Mouse (Mus musculus) kidney, adult 9 months (tissue): ENCODE measurements at regions not wholly inside any gene's neighbourhood (a gene's known extent, or its start where the extent isn't known, plus 50 kb on each side); places are given as distances from the start of the nearest gene placed in this dataset.
A peak's percentile ranks its signal among the peaks of the same experiment; 100 is the strongest.
"Not testable (repeated sequence)": the region's sequence is repeated elsewhere in the genome, so short reads cannot be mapped to it uniquely, and the experiment has no call there.

Experiments
- DNase-seq: peaks from one replicate; pipeline ENCODE4 v3.0.0; 2022

DNA sequence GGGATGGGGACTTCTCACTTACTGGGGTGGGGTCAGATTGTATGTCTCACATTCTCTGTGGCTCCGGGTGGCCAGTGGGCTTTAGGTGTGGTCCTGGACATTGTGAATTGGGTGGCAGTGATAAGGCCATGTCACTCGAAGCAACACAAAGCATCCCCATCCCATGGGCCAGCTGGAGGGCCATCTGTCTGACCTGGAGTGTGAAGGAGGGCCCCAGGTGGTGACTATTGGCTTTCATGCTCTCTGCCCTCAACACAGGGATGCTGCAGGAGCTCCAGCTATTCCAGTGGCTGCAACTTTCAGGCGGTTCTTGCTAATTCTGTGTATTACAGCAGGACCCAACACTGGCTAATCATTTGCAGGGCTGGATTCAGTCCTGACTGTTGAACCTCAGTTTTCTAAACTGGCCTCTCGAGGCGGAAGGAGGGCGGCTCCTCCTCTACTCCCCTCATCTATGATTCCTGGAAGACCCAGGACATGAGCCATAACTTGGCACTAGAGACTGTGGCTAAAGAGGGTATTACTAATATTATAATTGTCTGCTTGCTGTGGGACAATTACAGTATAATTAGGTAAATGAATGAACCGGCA lies 64.1 kb downstream of the 9530068E07Rik start:
- peak; percentile 36 for DNase-seq

DNA sequence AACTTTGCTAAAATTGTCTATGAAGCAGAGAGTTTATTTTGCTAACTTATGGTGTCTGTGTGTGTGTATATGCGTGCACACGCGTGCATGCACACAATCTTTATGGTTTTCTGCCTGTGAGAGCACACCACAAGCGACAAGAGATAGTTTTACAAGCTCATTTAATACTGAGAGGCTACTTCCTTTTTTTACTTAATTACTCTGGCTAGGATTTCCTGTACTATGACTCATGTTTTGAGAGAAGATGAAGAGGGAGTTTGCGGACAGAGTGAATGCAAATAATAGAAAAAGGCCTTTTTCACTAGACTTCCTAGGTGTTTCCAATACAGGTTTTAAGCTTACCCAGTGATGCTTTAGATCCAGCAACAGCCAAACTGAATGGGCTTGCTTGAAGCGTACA lies 74.9 kb downstream of the 9530068E07Rik start:
- DNase-seq = not testable (repeated sequence)

DNA sequence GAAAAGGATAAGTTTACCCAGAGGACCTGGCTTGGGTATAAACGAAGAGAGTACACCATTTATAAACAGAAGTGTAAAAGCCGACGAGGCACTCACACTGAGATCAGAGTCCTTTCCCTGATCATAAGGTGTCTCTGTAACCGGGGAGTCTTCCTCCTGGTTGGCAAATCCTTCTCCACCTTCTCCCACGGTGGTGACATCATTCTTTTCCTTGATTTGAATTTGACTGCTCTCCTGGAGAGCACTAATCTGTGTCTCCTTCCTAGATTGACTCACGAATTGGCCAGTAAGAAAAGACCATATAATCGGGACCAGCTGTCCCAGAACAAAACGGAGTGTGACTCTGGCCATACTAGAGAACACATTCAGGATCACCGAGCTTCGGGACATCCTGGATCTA lies 83.9 kb downstream of the 9530068E07Rik start:
- not testable (repeated sequence) for DNase-seq

DNA sequence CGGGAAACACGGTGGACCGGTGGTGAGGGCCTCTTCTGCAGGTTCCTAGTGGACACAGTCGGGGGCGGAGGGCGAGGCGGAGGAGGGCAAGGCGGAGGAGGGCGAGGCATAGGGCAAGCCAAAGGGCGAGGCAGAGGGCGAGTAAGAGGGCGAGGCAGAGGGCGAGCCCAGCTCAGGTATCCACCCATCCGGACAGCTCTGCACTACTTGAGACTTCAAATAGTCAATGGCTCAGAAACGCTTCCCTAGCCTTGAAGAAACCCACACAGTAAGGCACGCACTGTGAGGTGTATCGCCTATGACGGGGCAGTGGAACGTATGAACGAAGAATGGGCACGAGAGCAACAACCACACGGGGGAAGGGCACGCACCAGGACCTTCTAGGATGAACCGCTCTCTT lies 84.5 kb downstream of the 9530068E07Rik start:
- DNase-seq = not testable (repeated sequence)

DNA sequence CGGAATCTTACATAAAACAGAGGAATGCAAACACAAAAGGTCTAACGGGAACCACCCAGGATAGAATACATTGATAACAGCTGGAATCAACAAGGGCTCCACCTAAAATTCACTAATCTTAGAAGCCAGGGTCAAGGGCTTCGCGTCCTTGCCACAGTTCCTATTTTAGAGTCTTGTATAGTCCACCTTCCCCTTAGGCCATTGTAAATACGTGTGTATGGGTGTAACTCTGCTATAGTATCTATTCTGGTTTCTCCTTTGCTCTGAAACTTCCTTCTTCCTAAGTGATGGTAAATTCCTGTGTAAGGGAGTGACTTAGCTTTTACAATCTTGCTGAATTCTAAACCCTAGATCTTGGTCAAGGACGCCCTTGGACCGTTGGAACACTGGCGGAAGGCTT lies 87.3 kb downstream of the 9530068E07Rik start:
- not testable (repeated sequence) for DNase-seq

DNA sequence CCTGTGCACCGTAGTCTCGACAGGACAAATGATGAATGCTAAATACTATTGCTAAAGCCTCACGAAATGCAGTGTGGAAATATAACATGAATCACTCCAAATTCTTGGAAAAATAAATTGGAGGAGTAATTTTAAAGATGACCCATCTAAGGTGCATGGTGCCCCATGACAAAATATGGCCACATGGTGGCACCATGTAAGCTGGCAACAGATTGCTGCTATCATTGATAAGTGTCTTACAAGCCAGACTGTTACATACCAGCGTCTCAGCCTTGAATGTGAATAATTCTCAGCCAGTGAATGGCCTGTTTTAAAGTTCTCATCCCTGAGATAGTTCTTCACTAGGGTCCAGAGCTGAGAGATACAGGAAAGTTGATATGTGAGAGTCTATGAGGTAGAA lies 92.3 kb downstream of the 9530068E07Rik start:
- DNase-seq = peak; percentile 11

DNA sequence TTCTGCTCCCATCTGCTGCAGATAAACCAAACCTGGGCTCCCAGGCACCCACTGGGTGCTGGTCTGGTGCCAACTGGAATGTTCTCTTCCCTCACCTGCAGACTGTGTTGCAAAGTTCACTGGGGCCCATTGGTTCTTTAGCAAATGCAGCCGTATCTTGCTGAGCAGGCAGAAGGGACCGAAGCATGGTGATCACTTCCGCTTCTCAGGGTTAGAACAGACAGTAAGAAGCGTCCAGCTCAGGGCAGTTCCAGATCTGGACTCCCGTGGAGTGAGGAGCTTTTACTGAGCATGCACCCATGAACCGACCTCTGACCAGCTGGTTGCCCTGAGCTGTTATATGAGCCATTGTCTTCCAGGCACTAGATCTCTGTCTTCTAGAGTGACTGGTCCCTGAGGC lies 97.1 kb downstream of the 9530068E07Rik start:
- peak; percentile 60 for DNase-seq

DNA sequence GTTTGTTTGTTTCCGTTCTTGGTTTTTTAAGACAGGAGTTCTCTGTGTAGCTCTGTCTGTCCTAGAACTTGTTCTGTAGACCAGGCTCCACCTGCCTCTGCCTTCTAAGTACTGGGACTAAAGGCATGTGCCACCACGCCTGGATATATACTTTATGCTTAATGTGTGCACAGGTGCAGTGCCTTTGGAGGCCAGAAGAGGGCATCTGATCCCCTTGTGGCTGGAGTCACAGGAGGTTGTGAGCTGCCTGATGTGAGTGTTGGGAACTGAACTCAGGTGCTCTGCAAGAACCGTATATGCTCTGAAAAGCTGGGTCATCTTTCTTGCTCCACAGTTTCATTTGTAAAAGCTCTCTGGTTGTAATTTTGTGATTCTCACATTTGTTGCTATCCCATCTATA lies 100.7 kb downstream of the 9530068E07Rik start:
- no peak for DNase-seq

DNA sequence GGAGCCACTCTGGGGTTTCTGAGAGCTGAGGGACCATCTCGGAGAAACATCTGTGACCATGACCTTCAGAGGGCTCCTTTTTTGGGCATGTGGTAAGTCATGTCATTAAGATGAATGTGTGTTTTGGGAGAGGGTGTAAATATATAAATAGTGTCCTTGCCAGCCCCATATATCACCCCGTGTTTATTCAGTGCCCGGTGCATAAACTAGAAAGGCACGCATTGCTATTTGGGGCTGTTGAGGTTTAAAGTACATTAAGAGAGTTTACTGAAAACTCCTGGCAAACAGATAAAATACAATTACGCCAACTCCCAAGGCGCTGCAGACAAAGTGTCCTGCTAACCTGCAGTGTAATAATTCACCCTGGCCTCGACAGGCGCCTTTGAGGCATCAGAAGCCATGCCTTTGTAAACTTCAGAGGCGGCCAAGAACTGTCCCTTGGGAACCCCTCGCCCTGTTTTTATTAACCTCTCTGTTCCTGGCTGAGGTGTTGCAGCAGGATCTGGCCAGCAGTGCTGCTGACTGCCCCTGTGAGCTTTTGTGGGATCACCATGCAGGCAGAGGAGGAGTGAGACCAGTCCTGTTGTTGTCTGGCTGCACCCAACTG lies 106.6 kb downstream of the 9530068E07Rik start:
- DNase-seq = no peak

DNA sequence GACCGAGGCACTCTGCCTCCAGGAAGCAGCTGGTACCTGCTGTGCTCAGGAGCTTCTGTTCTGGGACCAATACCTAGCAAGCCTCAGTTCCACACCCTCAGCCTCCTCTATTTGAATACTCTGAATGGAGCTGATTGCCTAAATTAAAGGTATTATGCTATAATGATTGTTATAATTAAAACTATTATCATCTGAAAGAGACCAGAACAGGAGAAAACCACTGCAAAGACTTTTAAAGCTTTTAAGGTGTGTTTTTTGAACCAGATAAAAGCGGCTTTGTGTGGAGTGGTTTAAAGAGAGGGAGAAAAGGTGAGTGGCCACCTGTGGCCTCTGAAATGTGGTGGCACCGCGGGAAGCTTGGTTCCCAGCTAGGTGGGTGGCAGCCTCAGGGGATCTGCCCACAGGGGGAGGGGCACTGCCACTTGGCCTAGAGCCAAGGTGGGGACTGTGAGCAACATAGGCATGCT lies 115.6 kb downstream of the 9530068E07Rik start:
- no peak for DNase-seq

DNA sequence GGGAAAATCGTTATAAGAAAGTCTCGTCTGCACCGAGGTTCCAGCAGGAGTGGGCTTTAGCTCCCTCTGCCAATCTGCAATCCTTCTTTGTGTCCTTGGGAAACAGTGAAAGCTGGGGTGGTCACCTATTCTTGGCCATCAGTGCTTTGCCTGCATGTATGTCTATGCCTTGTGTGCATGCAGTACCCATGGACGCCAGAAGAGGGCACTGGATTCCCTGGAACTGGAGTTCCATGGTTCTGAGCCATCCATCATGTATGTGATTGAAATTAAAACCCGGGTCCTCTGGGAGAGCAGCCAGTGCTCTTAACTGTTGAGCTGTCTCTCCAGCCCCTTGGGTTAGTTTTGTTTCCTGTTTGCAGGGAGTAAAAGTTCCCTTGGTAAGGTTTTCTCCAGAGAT lies 121.1 kb downstream of the 9530068E07Rik start:
- no peak for DNase-seq

DNA sequence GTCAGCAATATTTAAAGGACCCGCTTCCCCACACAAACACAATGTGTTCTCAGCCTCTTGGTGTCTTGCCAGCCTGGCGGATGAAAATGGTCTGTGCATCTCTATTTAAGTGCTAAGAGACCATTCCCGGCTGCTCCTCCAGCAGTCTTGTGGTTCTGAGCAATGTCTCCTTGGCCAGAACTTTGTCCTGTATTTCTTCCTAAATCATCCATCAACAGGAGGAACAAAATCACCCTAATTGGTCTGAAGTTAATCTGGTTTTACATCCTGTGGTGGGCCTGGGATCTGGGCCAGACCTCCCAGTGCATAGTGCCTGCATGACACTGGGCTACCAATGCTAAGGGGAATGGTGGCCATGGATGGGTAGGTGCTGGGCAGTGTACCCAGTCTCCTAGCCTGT lies 123.6 kb downstream of the 9530068E07Rik start:
- DNase-seq = no peak

DNA sequence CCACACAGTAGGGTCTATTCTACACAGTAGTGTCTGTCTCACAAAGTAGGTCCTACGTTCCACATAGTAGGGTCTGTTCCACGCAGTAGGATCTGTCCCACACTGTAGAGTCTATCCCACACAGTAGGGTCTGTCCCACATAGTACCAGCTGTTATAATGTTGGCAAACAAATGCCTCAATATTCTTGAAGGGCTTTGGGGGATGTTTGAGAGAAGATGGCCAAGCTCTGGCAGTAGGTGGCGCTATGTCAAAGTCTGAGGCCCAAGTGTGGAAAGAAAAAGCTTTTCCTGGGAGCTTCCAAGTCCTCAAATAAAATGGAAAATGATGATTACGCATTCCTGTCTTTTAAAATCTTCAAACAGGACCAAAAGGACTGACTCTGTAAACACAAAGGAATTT lies 125.7 kb downstream of the 9530068E07Rik start:
- DNase-seq = peak; percentile 57

DNA sequence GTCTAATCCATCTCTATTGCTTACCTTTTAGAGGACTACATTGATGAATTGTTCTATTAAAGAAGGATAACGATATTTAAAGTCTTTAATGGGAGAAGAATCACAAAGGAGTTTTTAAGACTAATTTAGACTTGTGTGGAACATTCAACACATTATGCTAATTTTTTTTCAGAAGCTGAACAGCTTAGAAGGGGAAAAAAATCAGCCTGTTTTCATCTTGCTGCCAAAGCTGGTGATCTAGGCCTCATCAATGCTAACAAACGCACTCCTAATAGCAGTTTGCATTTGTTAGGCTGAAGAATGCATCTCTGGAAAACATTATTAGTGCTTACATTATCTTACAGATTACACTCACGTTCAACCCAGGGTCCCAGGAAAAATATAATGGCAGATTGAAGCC lies 126.2 kb downstream of the 9530068E07Rik start:
- no peak for DNase-seq

DNA sequence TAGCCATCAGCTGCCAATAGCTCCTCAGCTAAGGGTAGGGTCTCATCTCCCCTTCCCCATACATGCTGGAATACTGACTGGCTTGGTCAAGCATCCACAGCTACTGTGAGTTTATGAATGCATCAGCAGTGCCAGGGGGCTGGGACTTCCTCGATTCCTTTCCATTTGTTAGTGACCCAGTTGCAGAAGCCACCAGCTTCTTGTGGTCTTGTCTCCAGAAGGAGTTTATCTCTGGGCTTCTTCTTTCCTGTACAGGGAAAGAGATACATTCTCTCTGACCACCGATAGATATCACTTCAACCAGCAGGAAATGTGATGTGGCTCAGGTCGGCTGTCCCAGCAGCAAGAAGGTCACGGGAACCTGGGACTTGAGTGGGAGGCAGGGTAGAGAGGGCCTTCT lies 127.0 kb downstream of the 9530068E07Rik start:
- no peak for DNase-seq

DNA sequence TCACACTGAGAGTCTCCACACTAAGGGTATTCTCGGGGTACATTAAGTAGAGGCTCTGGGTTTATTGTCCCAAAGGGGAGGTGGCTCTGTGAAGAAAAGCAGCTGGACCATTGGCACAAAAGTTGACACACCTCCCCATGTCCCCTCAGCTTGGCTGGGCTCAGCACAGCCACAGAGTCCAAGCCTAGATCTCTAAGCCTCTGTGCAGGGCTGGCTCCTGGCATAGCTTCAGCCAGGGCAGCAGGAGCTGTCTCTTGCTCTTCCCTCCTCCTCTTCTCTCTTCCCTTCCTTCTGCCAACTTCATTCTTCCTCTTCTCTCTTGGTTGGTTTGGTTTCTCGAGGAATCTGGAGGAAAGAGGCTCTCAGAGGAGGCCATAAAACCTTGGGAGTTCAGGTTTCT lies 127.4 kb downstream of the 9530068E07Rik start:
- DNase-seq = no peak

DNA sequence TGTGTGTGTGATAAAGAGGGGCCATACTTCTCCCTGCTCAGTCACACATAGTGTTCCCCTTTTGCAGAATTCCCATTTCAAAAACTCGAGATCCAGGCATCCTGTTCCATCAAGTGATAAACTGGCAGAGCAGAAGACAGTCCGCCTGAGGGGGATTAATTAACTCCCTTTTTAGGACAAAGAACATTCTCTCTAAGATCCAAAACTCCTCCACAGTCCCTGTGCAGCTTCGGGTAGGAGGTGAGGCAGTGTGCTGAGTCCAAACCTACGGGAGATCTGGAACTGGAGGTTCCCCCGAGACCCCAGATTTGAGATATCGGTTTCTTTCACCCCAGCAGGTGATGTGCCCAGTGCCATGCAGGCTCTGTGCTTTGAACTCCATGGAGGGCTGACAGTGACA lies 129.2 kb downstream of the 9530068E07Rik start:
- DNase-seq = no peak

DNA sequence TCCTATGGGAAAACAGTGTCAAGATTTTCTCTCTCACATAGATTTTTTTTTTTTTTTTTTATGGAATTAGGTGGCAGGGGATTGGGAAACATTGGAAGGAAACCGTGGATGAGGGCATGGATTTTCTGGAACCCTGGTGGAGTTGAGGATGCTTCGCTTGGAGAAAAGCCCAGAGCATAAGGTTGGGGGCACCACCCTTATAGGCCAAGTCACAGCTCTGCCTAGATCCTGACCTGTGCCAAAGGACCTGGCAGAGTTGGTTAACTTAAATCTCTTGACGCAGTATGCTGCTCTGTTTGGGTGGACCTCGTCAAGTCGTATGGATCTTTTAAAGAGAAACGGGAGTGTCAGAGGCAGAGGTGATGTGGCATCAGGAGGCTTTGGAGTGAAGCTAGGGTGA lies 130.1 kb downstream of the 9530068E07Rik start:
- DNase-seq = no peak

DNA sequence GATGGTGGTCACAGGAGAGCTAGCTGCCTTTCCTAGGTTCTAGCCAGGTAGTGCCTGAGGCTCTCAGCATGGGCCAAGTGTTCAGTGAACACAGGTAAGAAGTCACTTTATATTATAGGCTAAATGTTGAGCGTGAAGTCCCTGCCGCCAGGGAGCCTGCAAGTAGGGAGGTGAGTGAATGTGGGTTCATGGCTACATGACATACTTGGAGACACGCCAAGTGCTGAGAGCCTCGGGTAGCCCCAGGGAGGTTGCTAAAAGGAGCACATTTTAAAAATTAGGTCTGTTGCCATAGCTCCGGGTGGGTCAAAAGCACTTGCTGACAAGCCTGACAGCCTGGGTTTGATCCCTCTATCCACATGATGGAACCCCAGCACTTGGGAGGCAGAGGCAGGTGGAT lies 137.2 kb downstream of the 9530068E07Rik start:
- no peak for DNase-seq

DNA sequence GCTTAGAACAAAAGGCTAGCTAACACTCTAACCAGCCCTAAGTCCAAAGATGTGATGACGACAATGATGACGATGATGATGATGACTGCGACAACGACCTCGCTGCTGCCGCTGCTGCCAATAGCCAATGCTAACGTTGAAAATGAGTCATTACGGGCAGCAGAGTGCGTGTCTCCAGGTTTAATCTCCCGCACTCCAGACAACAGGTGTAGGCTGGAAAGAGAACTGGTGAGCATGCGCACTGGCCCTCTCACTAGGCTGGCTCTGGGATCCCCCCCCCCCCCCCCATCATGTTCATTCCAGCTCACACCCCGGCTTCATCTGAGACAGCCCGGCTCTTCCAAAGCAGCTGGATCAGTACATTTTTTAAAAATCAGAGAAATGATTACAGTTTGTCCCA lies 138.4 kb downstream of the 9530068E07Rik start:
- no peak for DNase-seq

DNA sequence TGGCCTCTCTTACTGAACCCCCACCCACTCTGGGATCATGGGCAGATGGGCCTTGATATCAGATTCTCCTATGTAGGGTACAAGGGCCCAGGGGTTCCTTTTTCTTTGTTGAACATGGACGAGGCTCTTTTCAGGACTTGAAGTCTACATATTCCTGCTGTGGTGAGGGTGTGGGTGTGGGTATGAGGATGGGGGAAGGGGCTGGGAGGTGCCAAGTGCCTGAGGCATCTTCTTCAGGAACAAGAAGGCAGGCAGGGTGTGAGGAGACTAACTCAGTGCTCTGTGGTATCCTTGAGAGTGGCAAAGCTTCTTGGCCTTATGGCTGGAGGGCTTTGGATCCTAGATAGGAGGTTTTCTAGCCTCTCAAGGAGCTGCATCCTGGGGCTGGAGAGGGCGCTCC lies 140.0 kb downstream of the 9530068E07Rik start:
- no peak for DNase-seq

DNA sequence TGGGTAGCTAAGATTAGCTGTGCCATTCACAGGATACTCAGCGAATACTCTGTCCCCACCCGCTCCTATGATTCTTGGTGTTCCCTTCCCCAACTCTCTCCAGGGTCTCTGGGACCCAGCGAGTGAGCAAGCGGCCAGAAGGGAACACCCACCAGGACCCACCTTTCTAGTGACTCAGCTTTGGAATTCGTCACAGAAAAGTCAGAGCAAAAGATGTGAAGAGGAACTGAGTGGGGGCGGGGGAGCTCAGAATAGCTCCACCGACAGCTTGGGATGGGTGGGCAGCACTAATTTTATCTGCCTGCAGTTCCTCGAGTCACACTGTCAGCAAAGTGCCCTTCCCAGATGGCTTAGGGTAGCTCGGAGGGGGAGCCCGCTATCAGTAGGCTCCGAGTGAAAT lies 140.6 kb downstream of the 9530068E07Rik start:
- no peak for DNase-seq

DNA sequence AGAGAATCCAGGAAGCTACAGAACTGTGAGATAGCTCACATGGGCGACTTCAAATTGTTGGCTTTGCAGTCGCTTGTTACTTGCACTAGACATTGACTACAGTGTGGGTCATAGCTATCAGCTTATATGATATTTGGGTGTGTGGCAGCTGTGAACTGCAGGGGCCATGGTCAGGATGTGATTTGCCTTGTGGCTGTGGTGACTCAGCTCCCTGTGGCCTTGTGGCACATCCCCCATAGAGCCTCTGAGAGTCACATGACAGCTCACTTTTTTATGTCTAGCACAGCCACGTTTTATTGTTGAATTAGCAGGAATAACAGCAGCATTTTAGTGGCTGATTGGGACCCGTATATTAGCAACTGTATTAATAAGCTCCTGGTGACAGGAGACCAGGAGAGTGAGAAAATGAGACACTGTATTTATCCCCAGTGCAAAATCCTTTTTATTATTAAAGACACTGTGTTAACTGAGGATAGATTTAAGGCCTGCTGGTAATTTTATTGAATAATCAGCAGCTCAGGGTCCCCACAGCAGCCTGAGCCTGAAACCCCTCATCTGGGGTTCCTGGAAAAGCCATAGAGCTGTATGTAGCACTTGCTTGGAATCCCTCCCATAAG lies 141.7 kb downstream of the 9530068E07Rik start:
- no peak for DNase-seq

DNA sequence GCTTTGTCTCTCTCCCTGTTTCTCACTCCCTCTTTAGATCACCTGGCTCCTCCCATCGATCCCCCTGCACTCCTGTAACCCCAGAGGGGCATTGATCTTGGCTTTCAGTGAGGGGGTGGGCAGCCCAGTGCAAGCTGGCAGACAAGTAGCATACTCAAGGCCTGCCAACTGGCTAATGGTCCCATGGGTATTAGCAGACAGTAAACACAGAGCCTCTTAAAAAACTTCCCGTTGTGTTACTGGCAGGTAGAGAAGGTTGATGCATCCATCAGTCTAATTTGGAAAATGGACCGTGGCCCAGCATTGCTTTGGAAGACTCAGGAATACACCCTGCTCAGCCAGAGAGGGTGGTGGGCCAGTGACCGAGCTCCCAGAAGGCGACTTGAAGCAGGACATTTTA lies 145.0 kb downstream of the 9530068E07Rik start:
- DNase-seq = no peak

DNA sequence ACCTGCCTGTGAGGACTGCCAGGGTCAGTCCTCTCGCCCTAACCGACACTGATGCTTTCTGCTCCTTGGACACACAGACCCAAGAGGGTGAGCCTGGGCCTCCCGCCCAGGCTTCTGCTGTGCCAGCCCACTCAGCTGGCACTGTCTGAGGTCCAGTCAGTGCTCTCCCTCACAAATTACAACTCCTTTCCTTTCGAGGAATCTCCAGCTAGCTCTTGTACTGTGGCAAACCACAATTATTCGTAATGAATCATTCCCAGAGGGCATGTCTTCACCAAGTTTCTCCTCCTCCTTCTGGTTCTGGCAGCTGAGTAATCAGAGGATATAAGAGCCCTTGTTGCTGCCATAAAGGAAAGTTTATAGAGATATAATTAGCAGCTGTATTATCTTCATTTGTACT lies 155.2 kb downstream of the 9530068E07Rik start:
- peak; percentile 31 for DNase-seq
